8 mouse cellular contexts compared by ENCODE assay signal in the genomic region with DNA sequence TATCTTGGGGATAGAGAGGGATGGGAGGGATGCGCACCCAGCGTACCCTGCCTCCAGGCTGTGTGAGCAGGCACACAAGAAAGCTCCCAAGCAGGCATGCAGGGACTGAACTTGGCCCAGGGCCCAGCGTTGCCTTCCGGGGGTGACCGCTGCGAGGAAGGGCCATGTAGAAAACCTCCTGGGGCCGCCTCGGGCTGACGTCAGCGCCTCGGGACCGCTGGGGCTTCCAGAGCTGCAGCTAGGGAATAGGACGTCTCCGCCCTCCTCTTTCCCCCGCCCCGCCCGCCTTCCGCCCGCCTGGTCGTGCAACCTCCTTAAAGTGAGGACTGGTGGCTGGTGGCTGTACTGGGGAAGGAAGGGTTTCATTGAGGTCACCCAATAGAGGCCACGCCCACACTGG.
DNase-seq lines count a peak whose midpoint lies in the region; ATAC-seq and TF ChIP-seq lines count a peak whose summit lies in the region.

No protein-coding gene starts in this region.

- peak overlapping the region; percentile 53 for H3K4me2 ChIP-seq in forebrain, embryonic 14.5 days (ENCODE audit: low read length)
- peak overlapping the region; percentile 45 for H3K4me2 ChIP-seq in heart, postnatal 0 days (ENCODE audit: low read depth, low read length)
- H3K4me2 ChIP-seq in lung, embryonic 15.5 days: peak overlapping the region; percentile 47
- H3K4me2 ChIP-seq in neural tube, embryonic 15.5 days: peak overlapping the region; percentile 62

- no peaks in the 10 kb centered on the region for H3K27me3 ChIP-seq in forebrain, embryonic 14.5 days (replicated peaks; ENCODE audit: control insufficient read depth, insufficient read depth, low read length)
- no peaks in the 10 kb centered on the region for H3K27me3 ChIP-seq in heart, postnatal 0 days (ENCODE audit: control insufficient read depth, insufficient read depth, low read length)
- no peaks in the 10 kb centered on the region for H3K27me3 ChIP-seq in lung, embryonic 15.5 days
- H3K27me3 ChIP-seq in neural tube, embryonic 15.5 days (replicated peaks): no peaks in the 10 kb centered on the region
- no peaks in the 10 kb centered on the region for H3K27me3 ChIP-seq in thymus, adult 2 months (ENCODE audit: control insufficient read depth, insufficient read depth, low read length)

- peak overlapping the region; percentile 51 for H3K9ac ChIP-seq in forebrain, embryonic 14.5 days (ENCODE audit: low read length)
- H3K9ac ChIP-seq in heart, postnatal 0 days (replicated peaks; ENCODE audit: low read depth, low read length): no peak overlapping the region; the same call in 1 of the 2 replicates
- H3K9ac ChIP-seq in lung, embryonic 15.5 days: no peak overlapping the region
- 0 out of 2 replicates have a peak overlapping the region, but pooled peaks have one; percentile 20 for H3K9ac ChIP-seq in neural tube, embryonic 15.5 days (replicated peaks)

- WGBS in forebrain, embryonic 14.5 days: 1% methylated on average over 21 of the region's 21 CpGs
- WGBS in heart, postnatal 0 days: 7% methylated on average over 17 of the region's 21 CpGs
- WGBS in lung, embryonic 15.5 days: 4% methylated on average over 21 of the region's 21 CpGs
- 5% methylated on average over 18 of the region's 21 CpGs for WGBS in neural tube, embryonic 15.5 days
- WGBS in thymus, adult 2 months: 15% methylated on average over 21 of the region's 21 CpGs

- TF ChIP-seq POLR2A in thymus, adult 2 months (IDR thresholded peaks at IDR 0.05; ENCODE audit: control insufficient read depth, extremely low read depth, insufficient read depth, low read length, poor library complexity): no peak

- no peak overlapping the region for H3K27ac ChIP-seq in forebrain, embryonic 14.5 days (ENCODE audit: low read depth, low read length)
- peak overlapping the region; percentile 30 for H3K27ac ChIP-seq in heart, postnatal 0 days (ENCODE audit: low read depth)
- peak overlapping the region; percentile 66 for H3K27ac ChIP-seq in lung, embryonic 15.5 days
- peak overlapping the region; percentile 37; the same call in 1 of the 2 replicates for H3K27ac ChIP-seq in neural tube, embryonic 15.5 days (replicated peaks)
- H3K27ac ChIP-seq in thymus, adult 2 months (ENCODE audit: control insufficient read depth, insufficient read depth, low read length): no peak overlapping the region

- ATAC-seq in forebrain, embryonic 14.5 days: peak; percentile 93
- ATAC-seq in heart, postnatal 0 days (ENCODE audit: insufficient read depth, low read depth): peak; percentile 85
- peak; percentile 87 for ATAC-seq in lung, embryonic 15.5 days (ENCODE audit: borderline replicate concordance, extremely low read depth, low FRiP score, low TSS enrichment)
- ATAC-seq in neural tube, embryonic 15.5 days (ENCODE audit: low FRiP score): peak; percentile 77

- no peak for TF ChIP-seq CTCF in heart, postnatal 0 days (IDR thresholded peaks at IDR 0.05; ENCODE audit: low read depth)
- TF ChIP-seq CTCF in thymus, adult 2 months (IDR thresholded peaks at IDR 0.05; ENCODE audit: borderline replicate concordance, control insufficient read depth, extremely low read depth, insufficient read depth, low read length, poor library complexity): no peak

- TF ChIP-seq EP300 in heart, postnatal 0 days (IDR thresholded peaks at IDR 0.05; ENCODE audit: low read depth): no peak

- DNase-seq in CD4-positive, CD25-positive, alpha-beta regulatory T cell, adult 2 months (ENCODE audit: low read depth, low spot score): peak; percentile 29
- peak; percentile 64 for DNase-seq in c-Kit-positive CD71-negative TER-119-negative erythroid progenitor cells, embryonic 14.5 days (ENCODE audit: low read depth)
- peak; percentile 81 for DNase-seq in forebrain, embryonic 14.5 days (ENCODE audit: low spot score)
- DNase-seq in heart, postnatal 0 days (ENCODE audit: low spot score): peak; percentile 77
- DNase-seq in kidney, postnatal 25 days: peak; percentile 86 to 96
- DNase-seq in thymus, adult 2 months: peak; percentile 29

- H3K4me3 ChIP-seq in forebrain, embryonic 14.5 days (ENCODE audit: low read depth, low read length): peak overlapping the region; percentile 26
- peak overlapping the region; percentile 11 for H3K4me3 ChIP-seq in heart, postnatal 0 days (ENCODE audit: low read depth, low read length)
- H3K4me3 ChIP-seq in lung, embryonic 15.5 days: peak overlapping the region; percentile 13
- peak overlapping the region; percentile 33 for H3K4me3 ChIP-seq in neural tube, embryonic 15.5 days (replicated peaks)
- no peak overlapping the region for H3K4me3 ChIP-seq in thymus, adult 2 months (ENCODE audit: control insufficient read depth, insufficient read depth, low read length)

- H3K9me3 ChIP-seq in forebrain, embryonic 14.5 days (replicated peaks; ENCODE audit: control insufficient read depth, low read length): no peaks in the 10 kb centered on the region
- H3K9me3 ChIP-seq in heart, postnatal 0 days (replicated peaks; ENCODE audit: control insufficient read depth, low read length): no peaks in the 10 kb centered on the region
- H3K9me3 ChIP-seq in lung, embryonic 15.5 days: no peaks in the 10 kb centered on the region
- no peaks in the 10 kb centered on the region for H3K9me3 ChIP-seq in neural tube, embryonic 15.5 days (replicated peaks)

- H3K4me1 ChIP-seq in forebrain, embryonic 14.5 days (ENCODE audit: control insufficient read depth, insufficient read depth, low read length): no peaks in the 10 kb centered on the region
- H3K4me1 ChIP-seq in heart, postnatal 0 days (ENCODE audit: control insufficient read depth, insufficient read depth): peaks cover 5% of the 10 kb centered on the region; the same call in 1 of the 2 replicates
- peaks cover 22% of the 10 kb centered on the region for H3K4me1 ChIP-seq in lung, embryonic 15.5 days
- peaks cover 8% of the 10 kb centered on the region for H3K4me1 ChIP-seq in neural tube, embryonic 15.5 days
- peaks cover 8% of the 10 kb centered on the region for H3K4me1 ChIP-seq in thymus, adult 2 months (replicated peaks; ENCODE audit: control insufficient read depth, insufficient read depth, low read length)

- H3K36me3 ChIP-seq in forebrain, embryonic 14.5 days (ENCODE audit: control insufficient read depth, insufficient read depth, low read length): no peaks in the 10 kb centered on the region
- H3K36me3 ChIP-seq in heart, postnatal 0 days (replicated peaks; ENCODE audit: control insufficient read depth, insufficient read depth, low read length): no peaks in the 10 kb centered on the region
- H3K36me3 ChIP-seq in lung, embryonic 15.5 days: no peaks in the 10 kb centered on the region
- H3K36me3 ChIP-seq in neural tube, embryonic 15.5 days: no peaks in the 10 kb centered on the region
- no peaks in the 10 kb centered on the region for H3K36me3 ChIP-seq in thymus, adult 2 months (ENCODE audit: control insufficient read depth, insufficient read depth, low read length)

Comparison
In these comparisons a context has a peak if more than half of its experiments do, and no peak if none do; other contexts are left out.
1. DNase-seq: peak in every context shown above with its lines; median percentile 91 in kidney, postnatal 25 days; 81 in forebrain, embryonic 14.5 days; 77 in heart, postnatal 0 days; 64 in c-Kit-positive CD71-negative TER-119-negative erythroid progenitor cells, embryonic 14.5 days; 29 in CD4-positive, CD25-positive, alpha-beta regulatory T cell, adult 2 months; 29 in thymus, adult 2 months.
2. H3K27ac ChIP-seq: peak in heart, postnatal 0 days (single experiment), lung, embryonic 15.5 days (single experiment) and neural tube, embryonic 15.5 days (single experiment); none in forebrain, embryonic 14.5 days (single experiment) and thymus, adult 2 months (single experiment).
3. H3K9ac ChIP-seq: peak in forebrain, embryonic 14.5 days (single experiment) and neural tube, embryonic 15.5 days (single experiment); none in heart, postnatal 0 days (single experiment) and lung, embryonic 15.5 days (single experiment).
4. Peak in every context shown above with its lines, with median percentiles within 50 percentile points of each other: ATAC-seq and H3K4me2 ChIP-seq.